Mouse (Mus musculus) heart, postnatal 0 days (tissue): ENCODE data around the gene Ston2.

ENCODE experiments used
- CTCF ChIP-seq: IDR thresholded peaks from 2 replicates; pipeline ENCODE4 v1.5.1; 2016; ENCODE audit warnings: antibody characterized with exemption, control low read depth, low read depth
- EP300 ChIP-seq: IDR thresholded peaks from 2 replicates; pipeline ENCODE4 v1.6.1; 2016; ENCODE audit warnings: antibody characterized with exemption, low read depth

DNA sequence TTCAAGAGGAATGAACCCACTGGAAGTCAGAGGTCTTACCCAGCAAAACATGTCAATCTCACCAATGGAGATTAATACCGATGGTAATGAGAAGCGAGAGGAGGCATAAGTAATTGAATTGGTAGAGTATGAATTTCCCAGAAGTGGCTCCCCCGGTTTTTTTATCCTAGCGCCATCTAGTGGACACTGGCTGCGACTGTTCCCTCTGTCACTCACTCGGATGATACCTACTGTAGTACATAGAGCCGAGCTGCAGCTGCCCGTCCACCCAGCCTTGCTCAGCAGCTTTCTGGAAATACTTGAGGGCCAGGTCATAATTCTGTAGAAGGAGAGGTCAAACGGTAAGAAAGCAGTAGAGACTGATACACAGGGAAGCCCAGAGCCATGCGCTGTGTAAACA is 27.8 kb upstream of the Ston2 start:
- TF ChIP-seq CTCF (peak; percentile 61), EP300 (no peak)
